Mouse (Mus musculus) stomach, postnatal 0 days (tissue): ENCODE results near the gene Zfp488.

Experiments used
- CTCF ChIP-seq: IDR thresholded peaks from 2 replicates; pipeline ENCODE4 v1.5.1; 2016; ENCODE audit warnings: antibody characterized with exemption, low read depth, mild to moderate bottlenecking, moderate library complexity
- EP300 ChIP-seq: optimal IDR thresholded peaks from 2 replicates; pipeline ENCODE3; 2016; ENCODE audit warnings: antibody characterized with exemption

- 0 out of 2 replicates have a peak, but pooled peaks have one; percentile 11 for TF ChIP-seq CTCF
- no peak for TF ChIP-seq EP300
These were observed 22.5 kb downstream of the Zfp488 start for GRCm38 (mm10) chr14:33956055-33956454.
